Mouse (Mus musculus) E14TG2a.4 (cell line): Measurements from ENCODE around the gene Zfr2.

Source experiments
- H3K27me3 ChIP-seq: 2 replicates; pipeline ENCODE4 v1.6.1; 2014; ENCODE audit warnings: low read length, control low read depth; ENCODE audit not compliant: insufficient read depth
- H3K36me3 ChIP-seq: 2 replicates; pipeline ENCODE4 v1.6.1; 2014; ENCODE audit warnings: low read length, control low read depth; ENCODE audit not compliant: insufficient read depth
- H3K4me1 ChIP-seq: replicated peaks from 2 replicates; pipeline ENCODE4 v1.6.1; 2014; ENCODE audit warnings: low read depth, low read length, control low read depth
- H3K4me3 ChIP-seq: replicated peaks from 2 replicates; pipeline ENCODE4 v1.5.1; 2014; ENCODE audit warnings: mild to moderate bottlenecking, low read length
- H3K9me3 ChIP-seq: 2 replicates; pipeline ENCODE4 v1.6.1; 2014; ENCODE audit warnings: low read length, control low read depth
- CTCF ChIP-seq: conservative IDR thresholded peaks from 2 replicates; pipeline ENCODE4 v1.5.1; 2014; ENCODE audit warnings: low read length
- NANOG ChIP-seq: IDR thresholded peaks from 2 replicates; pipeline ENCODE4 v1.6.1; 2014; ENCODE audit warnings: borderline replicate concordance, low read length, mixed read lengths
- POU5F1 ChIP-seq: IDR thresholded peaks from 2 replicates; pipeline ENCODE4 v1.6.1; 2014; ENCODE audit warnings: low read length, borderline replicate concordance

Gene Zfr2

GRCm38 (mm10) chr10:81234206-81234605 lies 1.3 kb downstream of the Zfr2 start:
- Histone ChIP-seq H3K4me3 (no peak overlapping the region), H3K36me3 (no peaks in the 10 kb centered on the region), H3K9me3 (no peaks in the 10 kb centered on the region), H3K27me3 (peaks cover 9% of the 10 kb centered on the region; the same call in 1 of the 2 replicates), H3K4me1 (peaks cover 85% of the 10 kb centered on the region)
- TF ChIP-seq POU5F1 (no peak), NANOG (no peak), CTCF (no peak)

GRCm38 (mm10) chr10:81236471-81237268 lies 3.7 kb downstream of the Zfr2 start:
- H3K9me3 ChIP-seq = no peaks in the 10 kb centered on the region
- peaks cover 20% of the 10 kb centered on the region for H3K27me3 ChIP-seq
- no peak for TF ChIP-seq NANOG
- no peak for TF ChIP-seq POU5F1
- no peak for TF ChIP-seq CTCF
- peak overlapping the region; percentile 55 for H3K4me3 ChIP-seq
- no peaks in the 10 kb centered on the region for H3K36me3 ChIP-seq
- H3K4me1 ChIP-seq = peaks cover 81% of the 10 kb centered on the region

- peaks cover 84% of the 10 kb centered on the region for H3K4me1 ChIP-seq
Measured at GRCm38 (mm10) chr10:81238618-81239017, 5.7 kb downstream of the Zfr2 start.

GRCm38 (mm10) chr10:81240876-81241275 lies 7.9 kb downstream of the Zfr2 start:
- Histone ChIP-seq H3K4me1 (peaks cover 80% of the 10 kb centered on the region), H3K9me3 (no peaks in the 10 kb centered on the region), H3K4me3 (no peak overlapping the region), H3K36me3 (no peaks in the 10 kb centered on the region), H3K27me3 (peaks cover 36% of the 10 kb centered on the region)
- TF ChIP-seq CTCF = peak; percentile 73
- no peak for TF ChIP-seq NANOG
- no peak for TF ChIP-seq POU5F1

More at GRCm38 (mm10) chr10:81238618-81239017, 5.7 kb downstream of the Zfr2 start:
- H3K27me3 ChIP-seq = peaks cover 25% of the 10 kb centered on the region
- TF ChIP-seq NANOG = no peak
- TF ChIP-seq CTCF = no peak
- TF ChIP-seq POU5F1 = no peak
- H3K4me3 ChIP-seq = no peak overlapping the region
- H3K9me3 ChIP-seq = no peaks in the 10 kb centered on the region
- H3K36me3 ChIP-seq = no peaks in the 10 kb centered on the region

- H3K27me3 ChIP-seq = peaks cover 36% of the 10 kb centered on the region
- H3K4me3 ChIP-seq = peak overlapping the region; percentile 64
- H3K36me3 ChIP-seq = no peaks in the 10 kb centered on the region
- H3K4me1 ChIP-seq = peaks cover 76% of the 10 kb centered on the region
- TF ChIP-seq NANOG = no peak
- no peak for TF ChIP-seq CTCF
- TF ChIP-seq POU5F1 = no peak
- no peaks in the 10 kb centered on the region for H3K9me3 ChIP-seq
Measured at GRCm38 (mm10) chr10:81242021-81242420, 9.1 kb downstream of the Zfr2 start.

GRCm38 (mm10) chr10:81244146-81244545 lies 11.2 kb downstream of the Zfr2 start:
- no peaks in the 10 kb centered on the region for H3K36me3 ChIP-seq
- no peaks in the 10 kb centered on the region for H3K9me3 ChIP-seq
- peaks cover 71% of the 10 kb centered on the region for H3K4me1 ChIP-seq
- peaks cover 32% of the 10 kb centered on the region for H3K27me3 ChIP-seq
- H3K4me3 ChIP-seq = no peak overlapping the region
- no peak for TF ChIP-seq CTCF
- TF ChIP-seq NANOG = no peak
- TF ChIP-seq POU5F1 = no peak

GRCm38 (mm10) chr10:81244595-81244994 lies 11.6 kb downstream of the Zfr2 start:
- no peaks in the 10 kb centered on the region for H3K36me3 ChIP-seq
- no peaks in the 10 kb centered on the region for H3K9me3 ChIP-seq
- H3K4me3 ChIP-seq = peak overlapping the region; percentile 10; the same call in 1 of the 2 replicates
- TF ChIP-seq CTCF (peak; percentile 93), POU5F1 (no peak), NANOG (no peak)
- H3K27me3 ChIP-seq = peaks cover 28% of the 10 kb centered on the region
- peaks cover 71% of the 10 kb centered on the region for H3K4me1 ChIP-seq

- no peaks in the 10 kb centered on the region for H3K36me3 ChIP-seq
- peaks cover 22% of the 10 kb centered on the region for H3K27me3 ChIP-seq
- peaks cover 73% of the 10 kb centered on the region for H3K4me1 ChIP-seq
- no peak for TF ChIP-seq NANOG
- TF ChIP-seq POU5F1 = no peak
- no peak for TF ChIP-seq CTCF
- H3K9me3 ChIP-seq = no peaks in the 10 kb centered on the region
- peak overlapping the region; percentile 10; the same call in 1 of the 2 replicates for H3K4me3 ChIP-seq
Measured at GRCm38 (mm10) chr10:81245166-81245565, 12.2 kb downstream of the Zfr2 start.

GRCm38 (mm10) chr10:81247804-81248203 lies 14.8 kb downstream of the Zfr2 start:
- no peaks in the 10 kb centered on the region for H3K9me3 ChIP-seq
- H3K27me3 ChIP-seq = peaks cover 32% of the 10 kb centered on the region
- no peak for TF ChIP-seq CTCF
- no peak for TF ChIP-seq NANOG
- no peak for TF ChIP-seq POU5F1
- H3K36me3 ChIP-seq = no peaks in the 10 kb centered on the region
- H3K4me3 ChIP-seq = no peak overlapping the region
- H3K4me1 ChIP-seq = peaks cover 72% of the 10 kb centered on the region
